Mouse (Mus musculus) testis, adult 2 months (tissue): Measurements from ENCODE around the gene Gm42906. TPM values are rescaled to one million over a fixed set of nuclear protein-coding genes. Genes with fewer than 3 reads are reported as not detected.
A peak's percentile ranks its signal among the peaks of the same experiment; 100 is the strongest.

Source experiments
- H3K27ac ChIP-seq: fragments of 200-500 bp; 2 replicates; pipeline ENCODE4 v1.5.1; 2012; ENCODE audit warnings: low read depth, low read length; ENCODE audit not compliant: control insufficient read depth, insufficient read depth
- H3K27me3 ChIP-seq: fragments of 200-500 bp; 2 replicates; pipeline ENCODE4 v1.6.1; 2012; ENCODE audit warnings: mild to moderate bottlenecking, low read length, moderate library complexity; ENCODE audit not compliant: control insufficient read depth, insufficient read depth
- H3K36me3 ChIP-seq: fragments of 200-500 bp; 2 replicates; pipeline ENCODE4 v1.6.1; 2012; ENCODE audit warnings: mild to moderate bottlenecking, low read length; ENCODE audit not compliant: control insufficient read depth, insufficient read depth
- H3K4me1 ChIP-seq: fragments of 200-500 bp; 2 replicates; pipeline ENCODE4 v1.6.1; 2012; ENCODE audit warnings: low read length; ENCODE audit not compliant: control insufficient read depth, insufficient read depth
- H3K4me3 ChIP-seq: fragments of 200-500 bp; 2 replicates; pipeline ENCODE4 v1.5.1; 2012; ENCODE audit warnings: low read depth, mild to moderate bottlenecking, low read length, moderate library complexity, mixed read lengths; ENCODE audit not compliant: control insufficient read depth
- CTCF ChIP-seq: fragments of 200-500 bp; IDR thresholded peaks from 2 replicates; pipeline ENCODE4 v1.5.1; 2012; ENCODE audit warnings: low read depth, mild to moderate bottlenecking, inconsistent platforms, low read length, moderate library complexity; ENCODE audit not compliant: control insufficient read depth, insufficient read depth, insufficient replicate concordance
- POLR2A ChIP-seq: fragments of 200-500 bp; IDR thresholded peaks from 2 replicates; pipeline ENCODE4 v1.6.1; 2012; ENCODE audit warnings: low read depth, mild to moderate bottlenecking, inconsistent platforms, low read length, moderate library complexity; ENCODE audit not compliant: control insufficient read depth
- polyA plus RNA-seq: library from polyadenylated mRNA; depleted of rRNA; stranded (reverse); fragments of >200 nt; gene quantifications from 2 replicates; pipeline ENCODE4 v1.2.3, GENCODE M21; 2012

The Gm42906 gene
- polyA plus RNA-seq, 1 experiment: not detected

DNA sequence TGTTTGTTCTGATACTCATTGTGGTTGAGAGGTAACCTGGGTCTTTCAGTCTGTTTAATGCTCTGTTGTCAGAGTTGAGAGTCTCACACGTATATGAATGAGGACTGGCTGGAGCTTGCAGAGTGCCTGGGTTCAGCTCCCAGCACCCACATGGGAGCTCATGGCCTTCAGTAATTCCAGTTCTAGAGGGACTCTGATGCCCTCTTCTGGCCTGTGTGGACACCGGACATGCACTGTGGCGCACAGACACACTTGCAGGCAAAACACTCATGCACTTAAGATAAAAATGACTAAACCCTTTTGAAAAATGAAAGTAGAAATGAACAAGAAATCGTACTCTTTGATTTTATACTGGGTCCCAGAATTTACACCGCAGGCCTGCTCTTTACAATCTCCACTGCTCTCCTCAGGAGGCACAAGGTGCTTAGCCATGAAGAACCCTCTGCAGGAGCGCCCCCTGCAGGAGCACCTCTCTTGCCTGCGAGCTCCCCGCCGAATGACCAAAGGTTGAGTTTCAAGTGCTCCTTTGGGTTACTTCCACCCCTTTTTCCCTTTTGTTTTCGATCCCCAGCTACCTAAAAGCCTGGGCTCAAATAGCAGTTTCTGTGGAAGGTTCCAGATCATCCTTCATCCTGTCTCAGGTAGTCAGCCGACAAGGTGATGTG, 372.4 kb downstream of the Gm42906 start:
- H3K4me1 ChIP-seq: no peaks in the 10 kb centered on the region; the same call in 1 of the 2 replicates
- TF ChIP-seq POLR2A (no peak), CTCF (peak; percentile 25; the same call in 1 of the 2 replicates)
- H3K27me3 ChIP-seq: no peaks in the 10 kb centered on the region
- no peak overlapping the region for H3K4me3 ChIP-seq
- H3K36me3 ChIP-seq: no peaks in the 10 kb centered on the region
- no peak overlapping the region; the same call in 1 of the 2 replicates for H3K27ac ChIP-seq

DNA sequence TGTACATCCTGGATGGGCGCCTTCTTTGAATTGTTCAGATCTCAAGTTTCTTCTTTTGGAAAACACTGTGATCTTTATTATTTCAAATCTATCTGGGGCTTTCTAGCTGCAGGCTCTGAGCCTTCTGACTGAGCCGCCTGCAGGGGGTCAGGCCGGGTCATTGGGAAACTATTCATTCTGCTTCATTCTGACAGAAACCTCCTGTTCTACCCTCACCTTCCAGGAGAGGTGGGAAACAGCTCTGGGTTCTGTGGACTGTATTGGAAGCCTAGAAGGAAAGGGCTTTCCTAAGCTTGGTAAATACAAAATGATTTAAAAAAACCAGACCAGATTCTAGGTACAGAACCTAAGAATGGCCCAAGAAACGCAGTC, 373.2 kb downstream of the Gm42906 start:
- no peak overlapping the region for H3K27ac ChIP-seq
- no peaks in the 10 kb centered on the region for H3K27me3 ChIP-seq
- H3K4me1 ChIP-seq: no peaks in the 10 kb centered on the region; the same call in 1 of the 2 replicates
- no peak overlapping the region for H3K4me3 ChIP-seq
- H3K36me3 ChIP-seq: no peaks in the 10 kb centered on the region
- TF ChIP-seq CTCF: no peak
- TF ChIP-seq POLR2A: no peak

DNA sequence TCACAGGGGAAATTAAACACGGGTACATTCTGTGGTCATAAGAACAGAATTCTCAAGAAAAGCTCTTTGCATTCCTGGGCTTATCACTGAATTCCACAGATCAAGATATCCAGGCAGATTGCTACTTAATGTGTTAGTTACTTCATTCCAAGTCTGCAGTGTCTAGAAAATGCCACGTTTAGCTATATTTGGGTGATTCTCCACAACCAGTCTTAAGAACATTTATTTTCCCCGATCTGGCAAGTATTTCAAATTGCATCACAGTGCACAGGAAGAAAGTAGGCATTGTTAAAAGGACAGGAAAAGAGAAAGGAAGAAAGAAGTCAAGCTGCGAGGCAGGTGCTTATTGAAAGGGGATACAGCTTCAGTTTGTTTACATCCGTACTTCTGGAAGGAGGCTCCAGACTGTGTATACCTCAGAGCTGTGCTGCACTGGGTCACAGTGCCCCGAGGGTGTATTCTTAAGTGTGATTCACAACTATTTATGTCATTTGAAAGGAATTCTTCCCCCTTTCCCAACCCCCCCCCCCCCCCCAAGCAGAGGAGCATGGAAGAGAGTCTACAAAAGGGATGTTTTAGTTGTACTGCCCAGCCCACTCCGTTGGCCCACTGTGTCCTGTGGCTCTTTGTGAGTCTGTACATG, 373.7 kb downstream of the Gm42906 start:
- H3K27ac ChIP-seq: no peak overlapping the region
- no peaks in the 10 kb centered on the region for H3K27me3 ChIP-seq
- no peaks in the 10 kb centered on the region; the same call in 1 of the 2 replicates for H3K4me1 ChIP-seq
- H3K4me3 ChIP-seq: no peak overlapping the region
- no peak for TF ChIP-seq POLR2A
- no peak for TF ChIP-seq CTCF
- H3K36me3 ChIP-seq: no peaks in the 10 kb centered on the region

DNA sequence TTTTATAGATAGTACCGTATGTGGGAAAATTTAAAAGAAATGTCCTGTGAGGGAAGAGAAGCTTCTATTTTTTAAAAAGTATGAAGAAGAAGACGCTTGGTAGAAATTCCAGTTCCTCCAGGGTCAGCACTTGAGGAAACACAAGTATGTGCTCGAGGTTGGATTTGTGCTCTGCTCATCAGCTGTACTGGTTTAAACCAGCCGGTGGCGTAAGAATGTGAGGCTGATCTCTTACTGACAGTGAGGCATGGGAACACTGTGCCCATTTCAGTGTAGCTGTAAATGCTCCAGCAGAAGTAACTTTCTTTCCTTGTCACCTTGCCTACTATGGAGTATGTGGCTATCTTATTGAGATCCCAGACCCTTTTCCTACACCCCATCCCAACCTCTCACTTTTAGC, 374.8 kb downstream of the Gm42906 start:
- TF ChIP-seq CTCF (no peak), POLR2A (no peak)
- Histone ChIP-seq H3K27ac (no peak overlapping the region), H3K4me1 (no peaks in the 10 kb centered on the region; the same call in 1 of the 2 replicates), H3K4me3 (no peak overlapping the region), H3K27me3 (no peaks in the 10 kb centered on the region), H3K36me3 (no peaks in the 10 kb centered on the region)

DNA sequence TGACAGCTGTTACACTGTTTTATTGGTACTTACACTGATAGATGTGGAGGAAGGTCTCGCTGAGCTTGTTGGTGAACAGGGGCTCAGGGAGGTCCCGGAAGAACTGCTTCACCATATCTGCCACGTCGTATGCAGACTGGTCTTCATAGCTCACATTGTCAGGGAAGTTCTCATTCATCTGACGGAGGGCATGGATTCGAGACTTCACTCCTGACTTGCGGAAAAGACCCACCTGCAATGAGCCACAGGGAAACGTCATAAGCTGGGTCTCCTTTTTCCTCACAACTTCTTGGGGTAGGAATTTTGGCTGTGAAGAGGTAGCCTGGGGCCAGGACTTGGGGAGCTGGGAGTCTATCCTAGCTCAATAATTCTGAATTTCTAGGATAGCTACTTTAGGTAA, 375.6 kb downstream of the Gm42906 start:
- H3K36me3 ChIP-seq: no peaks in the 10 kb centered on the region
- no peaks in the 10 kb centered on the region; the same call in 1 of the 2 replicates for H3K4me1 ChIP-seq
- TF ChIP-seq CTCF (no peak), POLR2A (no peak)
- H3K27ac ChIP-seq: no peak overlapping the region
- no peaks in the 10 kb centered on the region for H3K27me3 ChIP-seq
- H3K4me3 ChIP-seq: no peak overlapping the region

DNA sequence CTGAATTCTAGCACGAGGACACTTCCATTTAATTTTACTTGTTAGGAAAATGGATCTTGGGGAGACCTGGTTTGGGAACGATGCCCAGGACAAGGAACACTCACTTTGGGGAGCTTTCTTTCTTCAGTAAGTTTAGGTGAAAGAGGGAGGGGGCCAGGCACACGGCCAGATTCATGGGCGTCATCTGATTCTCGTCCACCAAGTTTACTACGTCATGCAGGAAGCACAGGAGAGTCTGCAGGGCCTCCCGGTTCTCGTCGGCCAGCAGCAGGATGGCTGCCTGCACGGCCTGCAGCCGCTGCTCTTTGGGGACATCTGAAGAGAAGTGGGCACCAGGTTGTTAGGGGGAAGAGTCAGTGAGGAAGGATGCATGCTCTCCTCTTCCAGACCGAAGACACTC, 380.5 kb downstream of the Gm42906 start:
- Histone ChIP-seq H3K36me3 (no peaks in the 10 kb centered on the region), H3K27me3 (no peaks in the 10 kb centered on the region), H3K4me1 (no peaks in the 10 kb centered on the region), H3K4me3 (no peak overlapping the region), H3K27ac (no peak overlapping the region)
- no peak for TF ChIP-seq CTCF
- TF ChIP-seq POLR2A: no peak

DNA sequence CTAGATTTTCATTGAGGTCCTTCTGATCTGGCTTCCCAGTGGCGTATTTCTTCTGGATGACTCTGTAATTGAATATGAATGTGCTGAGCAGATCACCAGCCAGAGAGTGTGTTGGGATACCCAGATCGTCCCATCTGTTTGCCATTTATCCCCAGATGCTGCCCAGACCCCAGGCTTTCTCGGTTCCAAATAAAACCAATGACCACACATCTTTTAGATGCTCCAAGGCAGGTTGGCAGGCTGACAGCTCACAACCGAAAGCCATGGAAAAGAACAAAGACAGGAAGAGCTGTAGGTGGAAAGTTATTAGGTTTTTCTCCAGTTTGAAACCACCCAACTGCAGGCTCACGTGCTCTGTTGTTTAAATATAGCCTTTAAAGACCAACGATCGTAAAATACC, 381.0 kb downstream of the Gm42906 start:
- H3K4me1 ChIP-seq: no peaks in the 10 kb centered on the region
- TF ChIP-seq POLR2A (no peak), CTCF (no peak)
- no peaks in the 10 kb centered on the region for H3K36me3 ChIP-seq
- H3K4me3 ChIP-seq: no peak overlapping the region
- no peaks in the 10 kb centered on the region for H3K27me3 ChIP-seq
- H3K27ac ChIP-seq: no peak overlapping the region

DNA sequence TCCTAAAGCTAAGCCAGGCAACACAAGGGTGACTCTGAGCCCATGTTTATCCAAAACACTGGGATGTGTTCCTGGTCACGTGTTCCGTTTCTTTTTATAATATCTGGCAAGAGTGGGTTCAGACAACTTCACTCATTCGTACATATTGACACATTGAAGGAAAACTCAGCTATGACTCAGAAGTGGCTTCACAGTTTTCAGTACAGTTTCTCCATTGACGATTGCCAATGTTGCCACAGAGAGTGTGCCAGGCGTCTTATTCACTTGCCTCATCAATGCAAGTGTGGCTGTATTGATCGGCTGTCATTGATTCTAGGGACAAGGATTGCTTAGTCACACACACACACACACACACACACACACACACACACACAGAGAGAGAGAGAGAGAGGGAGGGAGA, 381.8 kb downstream of the Gm42906 start:
- TF ChIP-seq CTCF (no peak), POLR2A (no peak)
- no peak overlapping the region for H3K27ac ChIP-seq

More for the DNA sequence above, 381.8 kb downstream of the Gm42906 start:
- Histone ChIP-seq H3K4me1 (no peaks in the 10 kb centered on the region), H3K36me3 (no peaks in the 10 kb centered on the region), H3K4me3 (no peak overlapping the region), H3K27me3 (no peaks in the 10 kb centered on the region)
